Mouse (Mus musculus): ENCODE measurements around the gene Gm26920. TPM values are rescaled to one million over a fixed set of nuclear protein-coding genes. Genes with fewer than 3 reads are reported as not detected.

Gm26920 gene
- total RNA-seq, 2 experiments from 2014 or later: not detected

Small RNA genes within 50 kb of the gene (microRNA-seq; reads per million reads assigned to microRNA genes)
- 0 reads per million in 2 experiments for gene Gm23368

Other genes with a start within 250 kb of the Gm26920 start
- 10 to 100 TPM; 16.5 to 18.0 TPM for gene Zfp940, start 236.7 kb downstream of the Gm26920 start, total RNA-seq (2021)
- 10 to 100 TPM; 13.5 to 14.8 TPM for gene Zfp420, start 230.4 kb downstream of the Gm26920 start, total RNA-seq (2021)
- 10 to 100 TPM; 19.9 to 20.1 TPM for gene Zfp27, start 183.8 kb downstream of the Gm26920 start, total RNA-seq (2021)
- gene Zfp383, start 182.2 kb downstream of the Gm26920 start, total RNA-seq (2021): 1 to 10 TPM; 8.2 to 9.4 TPM
- gene Zfp74, start 136.3 kb downstream of the Gm26920 start, total RNA-seq (2021): 10 to 100 TPM; 17.3 to 17.8 TPM
- 1 to 10 TPM; 5.1 to 5.3 TPM for gene Zfp568, start 106.5 kb downstream of the Gm26920 start, total RNA-seq (2021)
- gene Zfp14, start 39.0 kb downstream of the Gm26920 start, total RNA-seq (2021): 1 to 10 TPM; 7.4 to 8.9 TPM
- 1 to 10 TPM; 3.6 to 4.5 TPM for gene Zfp82, start 17.5 kb downstream of the Gm26920 start, total RNA-seq (2021)
- 1 to 10 TPM; 6.9 to 8.5 TPM for gene Zfp566, start 117 bp upstream of the Gm26920 start, total RNA-seq (2021)
- gene Zfp260, start 4.4 kb upstream of the Gm26920 start, total RNA-seq (2021): 10 to 100 TPM; 65.1 to 72.3 TPM
- 10 to 100 TPM; 25.3 to 27.6 TPM for gene Zfp382, start 31.5 kb upstream of the Gm26920 start, total RNA-seq (2021)
- gene Zfp146, start 79.3 kb upstream of the Gm26920 start, total RNA-seq (2021): 10 to 100 TPM; 48.4 to 52.6 TPM
- gene Cox7a1, start 93.7 kb upstream of the Gm26920 start, total RNA-seq (2021): 1 to 10 TPM; 6.2 to 8.6 TPM
- gene Capns1, start 108.4 kb upstream of the Gm26920 start, total RNA-seq (2021): 100 to 1,000 TPM; 206 to 239 TPM
- gene Polr2i, start 141.5 kb upstream of the Gm26920 start, total RNA-seq (2021): 10 to 100 TPM; 53.9 to 58.0 TPM
- 100 to 1,000 TPM; 135 to 139 TPM for gene Tbcb, start 141.9 kb upstream of the Gm26920 start, total RNA-seq (2021)
- gene Ovol3, start 145.3 kb upstream of the Gm26920 start, total RNA-seq (2021): not detected
- gene Thap8, start 189.7 kb upstream of the Gm26920 start, total RNA-seq (2021): under 1 TPM; 0.35 to 0.67 TPM
- gene Wdr62, start 190.0 kb upstream of the Gm26920 start, total RNA-seq (2021): 1 to 10 TPM; 2.7 to 3.0 TPM
- gene Clip3, start 201.3 kb upstream of the Gm26920 start, total RNA-seq (2021): 100 to 1,000 TPM; 501 to 515 TPM
- 10 to 100 TPM; 41.6 to 45.9 TPM for gene Alkbh6, start 218.3 kb upstream of the Gm26920 start, total RNA-seq (2021)
- 1 to 10 TPM; 4.2 to 5.8 TPM for gene Syne4, start 224.4 kb upstream of the Gm26920 start, total RNA-seq (2021)
- under 1 TPM; 0.43 to 0.74 TPM for gene E130208F15Rik, start 231.3 kb upstream of the Gm26920 start, total RNA-seq (2021)
- 1 to 10 TPM; 7.8 to 8.9 TPM for gene Sdhaf1, start 233.5 kb upstream of the Gm26920 start, total RNA-seq (2021)